9 mouse cellular contexts compared by ENCODE assay signal in genomic region chr9:121001681-121002540, GRCm38 (mm10).
DNase-seq lines count a peak whose midpoint lies in the region; ATAC-seq and TF ChIP-seq lines count a peak whose summit lies in the region.
"Had no signal": no experiment of that assay in that cellular context is flagged by ENCODE, and none has a peak within 500 bp of the region (broad histone marks: within the 10 kb centered on the region; RNA-seq: fewer than 3 reads in every experiment).

No protein-coding gene starts in this region.

- no peak overlapping the region for H3ac ChIP-seq in myocyte (ENCODE audit: control insufficient read depth, insufficient read length)

- H3K79me2 ChIP-seq in liver, adult 2 months (ENCODE audit: control insufficient read depth, insufficient read depth, low read length) = no peaks in the 10 kb centered on the region
- H3K79me2 ChIP-seq in myocyte (ENCODE audit: control insufficient read depth, insufficient read depth) = no peaks in the 10 kb centered on the region

- TF ChIP-seq CTCF in liver, adult 2 months (IDR thresholded peaks at IDR 0.05; ENCODE audit: low read depth, low read length) = no peak

- ATAC-seq in liver, embryonic 11.5 days (replicated peaks; ENCODE audit: low FRiP score) = no peak

- peaks cover 6% of the 10 kb centered on the region for H3K4me1 ChIP-seq in liver, adult 2 months (ENCODE audit: control insufficient read depth, insufficient read depth, low read length)
- H3K4me1 ChIP-seq in liver, embryonic 11.5 days (replicated peaks; ENCODE audit: control insufficient read depth, insufficient read depth, low read length) = no peaks in the 10 kb centered on the region

- no peak overlapping the region for H3K4me3 ChIP-seq in liver, adult 2 months (ENCODE audit: insufficient read depth, low read depth, low read length)
- H3K4me3 ChIP-seq in liver, embryonic 11.5 days (ENCODE audit: low read depth, low read length) = no peak overlapping the region
- no peak overlapping the region for H3K4me3 ChIP-seq in myocyte

- WGBS in liver, adult 2 months = 76% methylated on average over 15 of the region's 15 CpGs
- 70% methylated on average over 15 of the region's 15 CpGs for WGBS in liver, embryonic 11.5 days

- no peaks in the 10 kb centered on the region for H3K36me3 ChIP-seq in liver, adult 2 months (ENCODE audit: control insufficient read depth, insufficient read depth, low read length)
- H3K36me3 ChIP-seq in liver, embryonic 11.5 days (ENCODE audit: control insufficient read depth, insufficient read depth, low read length) = no peaks in the 10 kb centered on the region
- H3K36me3 ChIP-seq in myocyte (ENCODE audit: control insufficient read depth, insufficient read depth) = no peaks in the 10 kb centered on the region

- H3K9ac ChIP-seq in liver, adult 2 months (ENCODE audit: low read depth, low read length) = no peak overlapping the region
- H3K9ac ChIP-seq in liver, embryonic 11.5 days (ENCODE audit: low read depth, low read length) = no peak overlapping the region
- H3K9ac ChIP-seq: liver, embryonic 14.5 days had no signal

- TF ChIP-seq POLR2A in liver, adult 2 months (IDR thresholded peaks at IDR 0.05; ENCODE audit: extremely low read depth, insufficient read depth, low read length) = no peak
- TF ChIP-seq POLR2A in myocyte (IDR thresholded peaks at IDR 0.05; ENCODE audit: insufficient read length, low read depth) = no peak

- peak; percentile 61 to 70 for DNase-seq in cerebellum, postnatal 10 days
- DNase-seq in cerebellum, adult 9-10 months = no peak
- peak; percentile 82 for DNase-seq in liver, adult 2 months (ENCODE audit: extremely low read depth, low read depth, low spot score)
- DNase-seq in liver, embryonic 11.5 days (ENCODE audit: low spot score) = no peak
- DNase-seq in kidney, adult 18-20 months = peak; percentile 72
- DNase-seq in retina, embryonic 14.5 days (ENCODE audit: low spot score) = no peak
- no peak for DNase-seq in layer of hippocampus, postnatal 14 days (ENCODE audit: low spot score in 2 of 2)

- no peaks in the 10 kb centered on the region for H3K9me3 ChIP-seq in liver, embryonic 11.5 days (ENCODE audit: control insufficient read depth, low read length)

- H3K27ac ChIP-seq in liver, adult 2 months (replicated peaks; ENCODE audit: insufficient read depth, low read depth, low read length) = no peak overlapping the region
- H3K27ac ChIP-seq in liver, embryonic 11.5 days (ENCODE audit: low read depth, low read length) = no peak overlapping the region
- H3K27ac ChIP-seq: liver, embryonic 14.5 days had no signal

- no peak overlapping the region for H3K4me2 ChIP-seq in liver, embryonic 11.5 days
- peak overlapping the region; percentile 58 for H3K4me2 ChIP-seq in myocyte (ENCODE audit: low read depth)

- no peaks in the 10 kb centered on the region for H3K27me3 ChIP-seq in liver, adult 2 months (ENCODE audit: control insufficient read depth, insufficient read depth, low read length)
- no peaks in the 10 kb centered on the region for H3K27me3 ChIP-seq in liver, embryonic 11.5 days (replicated peaks; ENCODE audit: control insufficient read depth, insufficient read depth, low read length)
- no peaks in the 10 kb centered on the region for H3K27me3 ChIP-seq in myocyte (ENCODE audit: control insufficient read depth, insufficient read depth, insufficient read length)

TF ChIP-seq in myocyte, 11 proteins besides CTCF, POLR2A, EP300 and RAD21:
- no peak for TF ChIP-seq TCF12 (IDR thresholded peaks at IDR 0.05; ENCODE audit: insufficient read depth, poor library complexity, severe bottlenecking)
- TF ChIP-seq MYOD1 (IDR thresholded peaks at IDR 0.05; ENCODE audit: control insufficient read depth in 1 of 3, insufficient read length in 2 of 3, low read depth in 2 of 3) = peak in 1 of 3 experiments; percentile 2

Comparison
In these comparisons a context has a peak if more than half of its experiments do, and no peak if none do; other contexts are left out.
1. DNase-seq: peak in cerebellum, postnatal 10 days (2 of 2), liver, adult 2 months (single experiment) and kidney, adult 18-20 months (single experiment); none in cerebellum, adult 9-10 months (single experiment), liver, embryonic 11.5 days (single experiment), retina, embryonic 14.5 days (single experiment) and layer of hippocampus, postnatal 14 days (0 of 2).